Mouse (Mus musculus): ENCODE data around the gene Ptma.
A peak's percentile ranks its signal among the peaks of the same experiment; 100 is the strongest.
"Not testable (repeated sequence)": the region's sequence is repeated elsewhere in the genome, so short reads cannot be mapped to it uniquely, and the experiment has no call there.

Gene Ptma

GRCm38 (mm10) chr1:86526116-86526788 lies at the start of gene Ptma:
Gene Ptma, plus strand, starts transcription at chr1:86526726.
- DNase-seq = peak; percentile 99

- no peak for DNase-seq
These were observed 48.7 kb upstream of the Ptma start for GRCm38 (mm10) chr1:86477738-86478285.

DNA sequence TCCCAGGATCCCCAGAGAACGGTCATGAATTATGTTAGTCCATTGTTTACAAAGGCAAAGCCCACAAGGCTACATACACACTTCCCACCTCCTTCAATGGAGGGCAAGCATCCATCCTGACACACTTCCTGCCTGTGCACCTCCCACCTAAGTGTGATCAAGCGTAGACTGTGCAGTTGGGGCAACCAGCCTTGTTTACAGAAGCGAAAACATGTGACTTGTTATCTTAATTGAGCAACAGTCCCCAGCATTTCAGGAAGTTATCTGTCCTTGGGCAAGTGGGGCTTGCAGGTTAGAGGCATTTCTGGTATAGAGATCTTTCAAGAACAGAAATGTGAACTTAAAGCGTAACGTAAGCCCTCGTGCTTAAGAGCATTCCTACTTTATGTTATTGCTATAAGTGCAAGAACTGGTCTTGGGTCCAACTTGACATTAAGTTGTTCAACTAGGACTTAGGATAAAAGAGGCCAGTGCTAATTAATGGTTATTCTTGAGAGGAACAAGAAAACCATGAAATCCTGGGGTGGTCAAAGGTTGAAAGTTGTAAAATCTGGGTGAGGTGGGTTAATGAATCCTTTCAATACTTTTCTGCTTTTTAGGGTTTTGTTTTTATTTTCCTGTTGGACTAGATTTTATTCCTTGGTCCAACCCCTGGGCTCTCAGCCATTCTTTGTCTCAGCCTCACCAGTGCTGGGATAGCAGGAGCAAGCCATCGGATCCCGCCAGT lies 47.3 kb upstream of the Ptma start:
- no peak for DNase-seq

GRCm38 (mm10) chr1:86480288-86480687 lies 46.2 kb upstream of the Ptma start:
- no peak for DNase-seq

- no peak for DNase-seq
These were observed 45.6 kb upstream of the Ptma start for GRCm38 (mm10) chr1:86480735-86481447.

DNA sequence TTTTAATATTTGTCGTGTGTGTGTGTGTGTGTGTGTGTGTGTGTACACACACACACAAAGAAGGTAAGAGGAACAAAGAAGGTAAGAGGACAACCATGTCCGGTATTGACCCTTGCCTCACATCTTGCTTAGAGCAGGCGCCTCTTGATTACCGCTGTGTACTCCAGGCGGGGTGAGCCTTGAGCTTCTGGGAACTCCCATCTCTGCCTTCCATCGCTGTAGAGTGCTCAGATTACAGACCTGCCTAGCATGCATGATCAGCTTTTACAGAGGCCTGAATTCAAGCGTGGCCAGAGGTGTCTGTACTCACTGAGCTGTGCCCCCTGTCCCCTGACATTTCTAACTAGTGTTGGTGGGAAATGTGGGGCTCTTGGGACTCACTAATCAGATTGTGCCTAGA lies 45.1 kb upstream of the Ptma start:
- no peak for DNase-seq

- no peak for DNase-seq
These were observed 44.2 kb upstream of the Ptma start for GRCm38 (mm10) chr1:86482288-86482687.

- no peak for DNase-seq
These were observed 43.8 kb upstream of the Ptma start for GRCm38 (mm10) chr1:86482761-86483160.

DNA sequence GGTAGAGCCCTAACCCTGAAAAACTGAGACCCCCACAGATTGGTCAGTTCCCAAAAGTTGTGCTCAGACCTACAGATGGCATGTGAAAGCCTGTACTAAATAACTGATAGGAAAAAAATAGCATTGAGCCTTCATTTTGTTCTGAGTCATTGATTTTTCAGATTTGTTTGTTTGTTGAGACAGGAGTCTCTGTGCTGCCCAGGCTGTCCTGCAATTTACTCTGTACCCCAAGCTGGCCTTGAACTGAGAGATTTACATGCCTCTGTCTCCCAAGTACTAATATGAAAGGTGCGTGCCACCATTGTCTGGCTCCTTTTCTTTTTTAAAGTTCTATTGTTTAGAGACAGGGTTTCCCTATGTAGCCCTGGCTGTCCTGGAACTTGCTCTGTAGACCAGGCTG lies 41.2 kb upstream of the Ptma start:
- DNase-seq = no peak

DNA sequence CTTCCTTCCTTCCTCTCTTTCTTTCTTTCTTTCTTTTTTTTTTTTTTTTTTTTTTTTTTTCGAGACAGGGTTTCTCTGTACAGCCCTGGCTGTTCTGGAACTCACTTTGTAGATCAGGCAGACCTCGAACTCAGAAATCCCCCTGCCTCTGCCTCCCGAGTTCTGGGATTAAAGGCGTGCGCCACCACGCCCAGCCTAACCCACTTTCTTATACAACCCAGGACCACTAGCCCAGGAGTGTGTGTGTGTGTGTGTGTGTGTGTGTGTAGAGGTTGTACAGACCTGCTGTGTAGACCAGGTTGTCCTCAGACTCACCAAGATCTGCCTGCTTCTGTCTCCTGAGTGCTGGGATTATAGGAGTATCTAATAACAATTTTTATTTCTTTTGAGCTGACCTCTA lies 40.7 kb upstream of the Ptma start:
- not testable (repeated sequence) for DNase-seq

GRCm38 (mm10) chr1:86486703-86487294 lies 39.7 kb upstream of the Ptma start:
- DNase-seq = no peak

DNA sequence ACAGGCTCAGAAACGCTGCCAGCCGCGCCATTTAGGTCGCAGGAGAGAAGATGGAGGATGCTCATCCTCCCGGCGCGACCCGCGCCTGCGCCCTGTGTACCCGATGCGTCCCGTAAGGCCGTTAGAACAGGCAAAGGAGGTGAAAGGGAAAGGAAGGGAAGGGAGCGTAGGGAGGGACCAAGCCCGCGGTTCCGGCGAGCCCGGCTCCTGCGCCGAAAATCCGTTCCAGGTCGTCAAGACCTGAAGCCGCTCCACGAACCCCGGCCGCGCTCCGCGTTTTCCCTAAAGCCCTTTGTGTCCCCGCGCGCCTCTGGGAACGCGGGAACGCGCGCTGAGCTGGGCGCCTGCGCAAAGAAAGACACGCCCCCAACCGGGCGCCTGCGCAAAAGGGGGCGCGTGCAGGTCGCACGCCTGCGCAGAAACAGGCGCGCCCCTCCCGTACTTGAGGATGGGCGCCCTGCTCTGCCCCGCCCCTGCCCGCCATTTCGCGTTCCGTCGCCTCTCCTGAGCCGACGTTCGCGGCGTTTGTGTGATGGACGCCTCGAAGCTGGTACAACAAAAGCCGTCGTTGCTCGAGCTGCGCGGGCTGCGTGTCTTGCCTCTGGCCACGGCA lies 39.1 kb upstream of the Ptma start:
- DNase-seq = peak; percentile 99

DNA sequence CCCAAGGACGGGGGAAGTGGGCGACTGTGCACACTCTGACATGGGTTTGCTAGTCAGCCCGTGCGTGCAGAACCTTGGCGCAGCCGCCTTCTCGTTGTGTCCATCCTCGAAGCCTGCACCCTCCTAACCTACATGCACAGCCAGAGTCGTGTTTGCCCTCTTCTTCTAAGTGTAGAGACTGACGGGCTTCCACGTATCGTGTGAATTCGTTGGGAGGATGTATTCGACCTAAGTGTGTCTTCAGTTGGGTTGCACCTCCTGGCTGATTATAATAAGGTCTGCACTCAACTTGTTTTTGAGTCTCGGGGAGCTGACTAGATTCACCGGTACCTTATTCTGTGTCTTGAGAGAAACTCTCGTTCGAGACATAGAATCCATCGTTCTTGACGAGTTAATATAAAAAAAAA lies 38.6 kb upstream of the Ptma start:
- no peak for DNase-seq

DNA sequence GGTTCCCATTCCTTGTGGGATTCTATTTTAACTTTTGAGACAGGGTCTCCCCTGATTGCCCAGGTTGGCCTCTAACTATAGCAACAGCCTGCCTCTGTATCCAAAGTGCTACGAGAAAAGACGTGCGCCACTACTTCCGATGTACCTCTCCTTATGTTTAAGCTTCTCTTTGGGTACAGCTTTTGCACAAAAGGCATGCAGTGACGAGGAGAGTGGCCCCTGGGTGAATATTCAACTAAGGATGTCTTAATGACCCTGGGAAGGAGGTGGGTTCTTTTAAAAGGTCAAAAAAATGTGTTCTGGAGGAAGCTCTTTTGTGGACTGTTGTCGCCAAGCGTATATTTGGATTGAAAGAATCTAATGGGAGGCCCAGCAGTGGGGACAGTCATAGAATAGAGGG lies 38.2 kb upstream of the Ptma start:
- no peak for DNase-seq

DNA sequence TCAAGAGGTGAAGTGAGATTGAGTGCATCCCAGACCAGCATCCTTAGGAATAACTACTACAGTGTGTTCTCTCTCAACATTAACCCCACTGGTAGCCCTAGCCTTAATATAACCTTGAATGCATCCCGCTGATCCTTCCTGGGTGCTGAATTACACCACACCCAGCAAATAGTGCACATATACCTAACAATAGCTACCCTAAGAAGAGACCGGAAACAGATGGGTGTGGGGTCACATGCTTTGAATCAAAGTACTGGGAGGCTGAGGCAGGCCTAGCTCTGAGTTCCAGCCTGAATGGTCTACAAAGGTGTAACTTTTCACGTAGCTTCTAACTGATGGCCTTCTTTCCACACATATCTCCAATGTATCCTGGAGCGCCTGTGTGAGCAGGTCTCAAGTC lies 37.8 kb upstream of the Ptma start:
- DNase-seq = no peak

DNA sequence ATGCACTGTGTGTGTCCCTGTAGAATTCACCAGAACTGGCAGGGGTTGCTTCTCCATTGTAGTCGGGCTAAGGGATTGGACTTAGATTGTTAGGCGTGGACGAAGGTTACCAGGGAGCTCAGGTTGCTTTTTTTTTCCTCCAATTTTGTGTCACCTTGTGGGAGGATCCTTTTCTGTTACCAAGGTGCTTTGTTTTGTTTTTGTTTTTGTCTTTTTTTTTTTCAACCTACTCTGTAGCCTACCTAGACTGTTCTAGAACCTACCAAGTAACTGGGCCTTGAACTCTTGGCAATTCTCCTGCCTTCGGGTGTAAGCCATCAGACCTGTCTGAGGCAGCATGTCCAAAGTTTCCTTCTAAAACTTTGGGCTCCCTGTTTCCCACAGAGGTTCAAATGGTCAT lies 36.6 kb upstream of the Ptma start:
- no peak for DNase-seq

GRCm38 (mm10) chr1:86490697-86491096 lies 35.8 kb upstream of the Ptma start:
- DNase-seq = no peak

DNA sequence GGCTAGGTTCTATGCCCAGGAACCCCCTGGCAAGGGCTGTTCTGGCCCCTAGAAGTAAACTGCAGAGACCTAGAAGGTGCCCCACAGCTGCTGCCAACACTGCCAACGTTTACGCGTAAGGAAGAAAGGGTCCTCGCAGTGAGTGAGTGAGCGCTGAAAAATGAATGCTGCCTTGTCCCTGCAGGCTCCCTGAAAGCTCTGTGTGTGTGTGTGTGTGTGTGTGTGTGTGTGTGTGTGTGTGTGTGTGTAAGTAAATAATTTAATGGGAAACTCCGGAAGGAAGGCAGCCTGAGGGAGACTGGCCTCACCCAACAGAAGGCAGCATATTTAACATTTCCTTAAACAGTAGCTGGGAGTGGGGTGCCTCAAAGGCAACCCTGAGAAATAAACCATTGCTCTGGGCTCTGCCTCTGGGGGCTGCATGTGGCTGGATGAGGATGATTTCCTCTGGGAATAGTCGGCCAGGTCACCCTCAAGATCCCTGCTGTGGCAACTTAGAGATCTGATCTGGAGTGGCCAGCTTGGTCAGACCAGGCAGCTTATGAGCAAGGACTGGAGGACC lies 34.9 kb upstream of the Ptma start:
- no peak for DNase-seq

- DNase-seq = no peak
These were observed 34.1 kb upstream of the Ptma start for GRCm38 (mm10) chr1:86492095-86493070.

GRCm38 (mm10) chr1:86493783-86494182 lies 32.7 kb upstream of the Ptma start:
- no peak for DNase-seq

GRCm38 (mm10) chr1:86496340-86496739 lies 30.2 kb upstream of the Ptma start:
- DNase-seq = no peak

Measured in right cerebral cortex, adult 18-20 months (tissue).